Mouse (Mus musculus): ENCODE results near the gene Gpsm3. TPM values are rescaled to one million over a fixed set of nuclear protein-coding genes. Genes with fewer than 3 reads are reported as not detected.

The Gpsm3 gene
- polyA plus RNA-seq, 1 experiment = 1.9 TPM

DNA sequence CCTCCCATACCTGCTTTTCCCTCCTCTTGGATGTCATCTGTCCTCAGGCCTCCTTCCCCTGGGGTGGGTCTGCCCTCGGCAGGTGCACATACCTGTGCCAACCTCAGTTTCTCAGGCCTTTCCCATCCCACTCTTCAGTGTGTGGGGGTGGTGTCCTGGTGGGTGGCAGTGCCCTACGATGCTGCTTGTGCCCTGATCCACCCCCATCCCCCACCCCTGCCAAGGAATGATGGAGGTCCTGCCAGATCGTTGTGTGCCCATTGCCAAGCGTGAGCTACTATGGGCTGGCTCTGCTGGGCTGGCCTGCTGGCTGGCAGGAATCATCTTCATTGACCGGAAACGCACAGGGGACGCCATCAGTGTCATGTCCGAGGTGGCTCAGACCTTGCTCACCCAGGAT, 21.4 kb downstream of the Gpsm3 start:
- Histone ChIP-seq H3K4me3 (ENCODE audit: control insufficient read depth, low read depth, low read length) (no peak overlapping the region), H3K27ac (ENCODE audit: control insufficient read depth, insufficient read depth, low read depth, low read length) (no peak overlapping the region), H3K4me1 (ENCODE audit: control insufficient read depth, insufficient read depth, low read length) (peaks cover 6% of the 10 kb centered on the region), H3K27me3 (ENCODE audit: control insufficient read depth, insufficient read depth, low read length) (no peaks in the 10 kb centered on the region), H3K36me3 (ENCODE audit: control insufficient read depth, insufficient read depth, low read length) (no peaks in the 10 kb centered on the region; the same call in 1 of the 2 replicates)
- TF ChIP-seq CTCF (IDR thresholded peaks at IDR 0.05; ENCODE audit: control insufficient read depth, insufficient read depth, insufficient replicate concordance, low read depth, low read length) (no peak), POLR2A (IDR thresholded peaks at IDR 0.05; ENCODE audit: control insufficient read depth, low read depth, low read length) (no peak)

DNA sequence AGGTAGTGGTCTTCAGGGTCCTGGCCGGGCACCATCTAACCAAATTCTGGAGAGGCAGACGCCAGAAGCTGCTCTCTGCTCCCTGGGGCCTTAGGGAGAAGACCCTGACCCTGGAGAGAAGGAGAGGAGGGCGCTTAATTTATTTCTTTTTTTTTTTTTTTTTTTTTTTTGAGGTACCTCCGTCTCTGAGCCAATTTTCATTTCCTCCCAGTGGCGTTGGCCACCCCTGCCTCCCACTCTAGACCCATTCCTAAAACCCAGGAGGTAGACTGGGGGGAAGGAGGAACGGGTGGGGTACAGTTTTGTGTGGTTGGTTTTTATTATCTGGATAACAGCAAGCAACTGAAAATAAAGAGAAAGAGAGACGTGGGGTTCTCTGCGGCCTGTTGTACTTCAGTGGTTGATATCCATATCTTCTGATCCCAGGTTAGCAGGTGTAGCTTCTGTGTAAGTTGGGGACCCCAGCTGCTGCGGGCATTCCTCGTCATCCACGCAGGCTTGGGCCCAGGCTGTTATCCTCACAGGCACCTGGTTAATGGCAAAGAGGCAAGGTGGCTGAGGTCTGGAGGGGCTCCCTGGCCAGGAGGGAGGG, 23.5 kb downstream of the Gpsm3 start:
- no peak for TF ChIP-seq CTCF (IDR thresholded peaks at IDR 0.05; ENCODE audit: control insufficient read depth, insufficient read depth, insufficient replicate concordance, low read depth, low read length)
- no peak for TF ChIP-seq POLR2A (IDR thresholded peaks at IDR 0.05; ENCODE audit: control insufficient read depth, low read depth, low read length)
- no peak overlapping the region for H3K27ac ChIP-seq (ENCODE audit: control insufficient read depth, insufficient read depth, low read depth, low read length)
- no peaks in the 10 kb centered on the region for H3K27me3 ChIP-seq (ENCODE audit: control insufficient read depth, insufficient read depth, low read length)
- H3K4me1 ChIP-seq (ENCODE audit: control insufficient read depth, insufficient read depth, low read length) = no peaks in the 10 kb centered on the region
- H3K4me3 ChIP-seq (ENCODE audit: control insufficient read depth, low read depth, low read length) = no peak overlapping the region
- H3K36me3 ChIP-seq (ENCODE audit: control insufficient read depth, insufficient read depth, low read length) = no peaks in the 10 kb centered on the region; the same call in 1 of the 2 replicates

DNA sequence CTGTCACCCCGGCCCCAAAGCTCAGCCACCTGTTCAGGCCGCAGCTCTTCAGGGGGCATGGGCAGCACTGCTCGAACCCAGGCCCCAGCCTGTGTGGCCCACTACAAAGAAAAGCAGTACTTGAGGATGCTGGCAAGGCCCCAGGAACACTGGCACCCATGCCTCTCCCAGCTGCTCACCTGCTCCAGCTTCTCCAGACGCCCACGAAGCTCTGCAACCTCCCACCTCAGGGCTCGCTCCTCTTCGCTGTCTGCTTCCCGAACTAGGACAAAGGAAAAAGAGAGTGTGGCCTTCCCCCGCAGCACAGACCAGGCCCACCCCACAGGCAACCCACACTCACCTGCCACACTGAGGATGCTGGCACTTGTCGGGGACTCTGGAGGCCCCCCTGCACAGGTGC, 24.2 kb downstream of the Gpsm3 start:
- TF ChIP-seq CTCF (IDR thresholded peaks at IDR 0.05; ENCODE audit: control insufficient read depth, insufficient read depth, insufficient replicate concordance, low read depth, low read length) (no peak), POLR2A (IDR thresholded peaks at IDR 0.05; ENCODE audit: control insufficient read depth, low read depth, low read length) (no peak)
- H3K27me3 ChIP-seq (ENCODE audit: control insufficient read depth, insufficient read depth, low read length) = no peaks in the 10 kb centered on the region
- H3K4me1 ChIP-seq (ENCODE audit: control insufficient read depth, insufficient read depth, low read length) = no peaks in the 10 kb centered on the region
- no peak overlapping the region for H3K4me3 ChIP-seq (ENCODE audit: control insufficient read depth, low read depth, low read length)
- H3K27ac ChIP-seq (ENCODE audit: control insufficient read depth, insufficient read depth, low read depth, low read length) = no peak overlapping the region
- H3K36me3 ChIP-seq (ENCODE audit: control insufficient read depth, insufficient read depth, low read length) = no peaks in the 10 kb centered on the region; the same call in 1 of the 2 replicates

DNA sequence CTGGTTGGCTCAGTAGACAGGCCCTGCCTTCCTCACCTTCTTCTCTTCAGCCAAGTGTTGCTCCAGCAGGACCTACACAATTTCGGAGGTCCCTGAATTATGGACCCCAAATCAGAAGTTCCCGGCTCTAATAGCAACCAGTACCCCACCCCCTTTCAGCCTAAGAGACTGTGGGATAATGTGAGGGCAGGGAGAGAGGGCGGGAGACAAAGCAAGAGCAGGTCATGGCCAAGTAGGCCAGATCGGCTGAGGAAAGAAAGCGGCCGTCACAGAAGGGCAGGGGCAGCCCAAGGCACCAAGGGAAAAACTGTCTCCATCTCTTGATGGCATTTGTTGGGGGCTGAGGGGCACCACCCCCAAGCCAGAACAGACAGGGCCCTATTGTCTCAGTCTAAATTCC, 26.3 kb downstream of the Gpsm3 start, which contains the start of gene Egfl8:
Egfl8 (minus strand) TSS at position 101 of the 400 bp plus-strand sequence.
- Histone ChIP-seq H3K4me1 (ENCODE audit: control insufficient read depth, insufficient read depth, low read length) (no peaks in the 10 kb centered on the region), H3K36me3 (ENCODE audit: control insufficient read depth, insufficient read depth, low read length) (no peaks in the 10 kb centered on the region), H3K4me3 (ENCODE audit: control insufficient read depth, low read depth, low read length) (no peak within 1 kb of the TSS), H3K27me3 (ENCODE audit: control insufficient read depth, insufficient read depth, low read length) (no peaks in the 10 kb centered on the region), H3K27ac (ENCODE audit: control insufficient read depth, insufficient read depth, low read depth, low read length) (no peak within 1 kb of the TSS)
- TF ChIP-seq CTCF (IDR thresholded peaks at IDR 0.05; ENCODE audit: control insufficient read depth, insufficient read depth, insufficient replicate concordance, low read depth, low read length) (no peak), POLR2A (IDR thresholded peaks at IDR 0.05; ENCODE audit: control insufficient read depth, low read depth, low read length) (no peak)

DNA sequence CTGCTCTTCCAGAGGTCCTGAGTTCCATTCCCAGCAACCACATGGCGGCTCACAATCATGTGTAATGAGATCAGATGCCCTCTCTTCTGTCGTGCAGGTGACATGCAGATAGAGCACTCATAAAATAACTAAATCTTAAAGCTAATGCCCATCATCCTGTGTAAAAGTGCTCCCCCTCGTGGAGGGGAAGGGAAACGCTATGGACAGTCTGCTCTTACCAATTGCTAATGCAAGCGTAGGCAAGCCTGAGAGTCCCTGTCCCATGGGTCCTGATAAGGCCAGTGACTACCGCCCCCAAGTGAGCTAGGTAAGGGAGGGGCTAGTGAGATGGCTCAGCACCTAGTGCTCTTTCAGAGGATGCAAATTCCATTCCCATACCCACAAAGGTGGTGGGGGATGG, 29.4 kb downstream of the Gpsm3 start:
- TF ChIP-seq POLR2A (IDR thresholded peaks at IDR 0.05; ENCODE audit: control insufficient read depth, low read depth, low read length) = no peak
- peak; percentile 33; the same call in 1 of the 2 replicates for TF ChIP-seq CTCF (IDR thresholded peaks at IDR 0.05; ENCODE audit: control insufficient read depth, insufficient read depth, insufficient replicate concordance, low read depth, low read length)
- no peaks in the 10 kb centered on the region for H3K27me3 ChIP-seq (ENCODE audit: control insufficient read depth, insufficient read depth, low read length)
- no peak overlapping the region for H3K4me3 ChIP-seq (ENCODE audit: control insufficient read depth, low read depth, low read length)
- no peak overlapping the region for H3K27ac ChIP-seq (ENCODE audit: control insufficient read depth, insufficient read depth, low read depth, low read length)
- no peaks in the 10 kb centered on the region for H3K36me3 ChIP-seq (ENCODE audit: control insufficient read depth, insufficient read depth, low read length)
- no peaks in the 10 kb centered on the region for H3K4me1 ChIP-seq (ENCODE audit: control insufficient read depth, insufficient read depth, low read length)

DNA sequence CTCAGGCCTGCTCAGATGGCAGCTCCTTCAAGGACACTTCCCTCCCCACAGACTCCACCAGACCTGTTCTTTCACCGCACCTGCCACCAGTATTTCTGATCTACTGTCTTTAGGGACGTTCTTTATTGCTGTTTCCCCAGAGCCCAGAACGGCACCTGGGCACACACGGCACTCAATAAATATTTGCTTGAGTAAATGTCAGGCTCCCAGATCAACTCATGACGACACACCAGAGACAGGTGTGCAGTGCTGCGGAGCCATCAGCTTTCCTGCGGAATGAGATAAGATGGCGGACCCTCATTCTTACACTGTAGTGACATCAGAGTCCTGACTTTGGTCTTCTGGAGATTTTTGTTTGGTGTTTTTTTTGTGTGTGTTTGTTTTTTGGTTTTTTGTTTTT, 31.4 kb downstream of the Gpsm3 start:
- Histone ChIP-seq H3K4me3 (ENCODE audit: control insufficient read depth, low read depth, low read length) (no peak overlapping the region), H3K36me3 (ENCODE audit: control insufficient read depth, insufficient read depth, low read length) (no peaks in the 10 kb centered on the region), H3K27ac (ENCODE audit: control insufficient read depth, insufficient read depth, low read depth, low read length) (no peak overlapping the region), H3K4me1 (ENCODE audit: control insufficient read depth, insufficient read depth, low read length) (peaks cover 5% of the 10 kb centered on the region), H3K27me3 (ENCODE audit: control insufficient read depth, insufficient read depth, low read length) (no peaks in the 10 kb centered on the region)
- TF ChIP-seq CTCF (IDR thresholded peaks at IDR 0.05; ENCODE audit: control insufficient read depth, insufficient read depth, insufficient replicate concordance, low read depth, low read length) (no peak), POLR2A (IDR thresholded peaks at IDR 0.05; ENCODE audit: control insufficient read depth, low read depth, low read length) (no peak)

DNA sequence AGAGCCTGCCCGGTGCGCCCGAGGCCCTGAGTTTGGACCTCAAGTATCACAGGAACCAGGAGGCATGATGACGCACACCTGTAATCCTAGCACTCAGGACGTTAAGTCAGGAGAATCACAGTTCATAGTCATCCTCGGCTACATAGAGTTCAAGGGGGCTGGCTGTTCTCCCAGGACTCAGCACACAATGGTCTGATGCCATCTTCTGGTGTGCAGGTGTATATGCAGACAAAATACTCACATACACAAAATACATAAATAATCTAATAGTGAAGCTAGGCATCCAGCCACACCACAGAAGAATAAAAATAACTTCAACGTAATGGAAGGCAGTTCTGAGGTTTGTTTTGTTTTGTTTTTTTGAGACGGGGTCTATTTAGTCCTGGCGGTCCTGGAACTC, 33.6 kb downstream of the Gpsm3 start:
- H3K27me3 ChIP-seq (ENCODE audit: control insufficient read depth, insufficient read depth, low read length) = no peaks in the 10 kb centered on the region
- no peak overlapping the region for H3K4me3 ChIP-seq (ENCODE audit: control insufficient read depth, low read depth, low read length)
- H3K27ac ChIP-seq (ENCODE audit: control insufficient read depth, insufficient read depth, low read depth, low read length) = no peak overlapping the region
- TF ChIP-seq CTCF (IDR thresholded peaks at IDR 0.05; ENCODE audit: control insufficient read depth, insufficient read depth, insufficient replicate concordance, low read depth, low read length) (no peak), POLR2A (IDR thresholded peaks at IDR 0.05; ENCODE audit: control insufficient read depth, low read depth, low read length) (no peak)
- peaks cover 23% of the 10 kb centered on the region for H3K4me1 ChIP-seq (ENCODE audit: control insufficient read depth, insufficient read depth, low read length)
- H3K36me3 ChIP-seq (ENCODE audit: control insufficient read depth, insufficient read depth, low read length) = no peaks in the 10 kb centered on the region
